Mouse (Mus musculus) olfactory bulb, adult 2 months (tissue): ENCODE results near the gene Rccd1.

Source experiments
- CTCF ChIP-seq: fragments of 200-500 bp; IDR thresholded peaks from 2 replicates; pipeline ENCODE4 v1.5.1; 2012; ENCODE audit warnings: low read depth, mild to moderate bottlenecking, low read length, moderate library complexity; ENCODE audit not compliant: insufficient read depth
- POLR2A ChIP-seq: fragments of 200-500 bp; IDR thresholded peaks from 2 replicates; pipeline ENCODE4 v1.6.1; 2012; ENCODE audit warnings: mild to moderate bottlenecking, low read depth, low read length, moderate library complexity; ENCODE audit not compliant: insufficient read depth

DNA sequence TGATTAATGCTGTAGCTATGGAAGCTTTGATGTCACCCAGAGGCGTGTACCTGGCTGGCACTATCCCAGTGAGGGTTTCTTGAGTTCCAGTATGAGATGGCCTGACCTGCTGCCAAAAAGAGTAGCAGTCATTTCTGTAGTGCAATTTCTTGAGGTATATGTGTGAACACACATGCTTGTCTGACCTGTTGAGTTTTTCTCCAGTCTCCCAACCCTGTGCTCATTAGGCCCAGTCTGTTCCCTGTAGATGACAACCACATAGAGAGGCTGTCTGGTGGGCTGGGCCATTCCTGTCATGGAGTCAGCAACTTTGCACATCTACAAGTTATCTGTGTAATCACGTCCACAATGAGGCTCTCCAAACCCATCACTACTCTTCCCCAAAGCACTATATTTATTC, 8.5 kb downstream of the Rccd1 start:
- TF ChIP-seq CTCF (no peak), POLR2A (no peak)
